Mouse (Mus musculus) intestine, embryonic 15.5 days (tissue): ENCODE results near the gene Slc39a5. TPM values are rescaled to one million over a fixed set of nuclear protein-coding genes. Genes with fewer than 3 reads are reported as not detected.

Source experiments
- ATAC-seq: fragments of 200-750 bp; cut with Nextera tagmentation; 2 replicates; pipeline ENCODE4 v1.8.0; 2017; ENCODE audit warnings: moderate TSS enrichment, moderate library complexity
- H3K27ac ChIP-seq: fragments of 300-500 bp; sonication (generic); 2 replicates; pipeline ENCODE4 v1.5.1; 2015; ENCODE audit warnings: mild to moderate bottlenecking, inconsistent platforms
- H3K27me3 ChIP-seq: fragments of 300-500 bp; sonication (generic); replicated peaks from 2 replicates; pipeline ENCODE4 v1.6.1; 2015; ENCODE audit warnings: inconsistent platforms
- H3K36me3 ChIP-seq: fragments of 300-500 bp; sonication (generic); 2 replicates; pipeline ENCODE4 v1.6.1; 2015; ENCODE audit warnings: inconsistent platforms
- H3K4me1 ChIP-seq: fragments of 300-500 bp; sonication (generic); replicated peaks from 2 replicates; pipeline ENCODE4 v1.6.1; 2015; ENCODE audit warnings: inconsistent platforms
- H3K4me2 ChIP-seq: fragments of 300-500 bp; sonication (generic); replicated peaks from 2 replicates; pipeline ENCODE4 v1.6.1; 2015; ENCODE audit warnings: mild to moderate bottlenecking, inconsistent platforms
- H3K4me3 ChIP-seq: fragments of 300-500 bp; sonication (generic); replicated peaks from 2 replicates; pipeline ENCODE4 v1.5.1; 2015; ENCODE audit warnings: inconsistent platforms
- H3K9ac ChIP-seq: fragments of 300-500 bp; sonication (generic); 2 replicates; pipeline ENCODE4 v1.6.1; 2015; ENCODE audit warnings: inconsistent platforms
- H3K9me3 ChIP-seq: fragments of 300-500 bp; sonication (generic); 2 replicates; pipeline ENCODE4 v1.6.1; 2016; ENCODE audit warnings: inconsistent platforms
- WGBS: fragments of 180-500 bp; shearing (Covaris S2); methylation state at CpG from one replicate; pipeline ENCODE4 v1.1.7; 2015; 5-methylcytosine and 5-hydroxymethylcytosine counted together
- polyA plus RNA-seq: library from polyadenylated mRNA; unstranded; fragments of >200 nt; fragmentation: Nextera tagmentation; extraction: Ambion mirVana; gene quantifications from 2 replicates; pipeline ENCODE4 v1.2.1, GENCODE M21; 2015

The Slc39a5 gene
- polyA plus RNA-seq, 1 experiment from 2014 or later: 114 TPM

GRCm38 (mm10) chr10:128429454-128429853 is 28.4 kb upstream of the Slc39a5 start:
- Histone ChIP-seq H3K9ac (no peak overlapping the region), H3K9me3 (no peaks in the 10 kb centered on the region), H3K4me3 (no peak overlapping the region), H3K4me2 (no peak overlapping the region), H3K27ac (no peak overlapping the region), H3K4me1 (no peaks in the 10 kb centered on the region), H3K36me3 (peaks cover 21% of the 10 kb centered on the region), H3K27me3 (no peaks in the 10 kb centered on the region)
- no peak for ATAC-seq
- WGBS: 79% methylated on average over 4 of the region's 4 CpGs

DNA sequence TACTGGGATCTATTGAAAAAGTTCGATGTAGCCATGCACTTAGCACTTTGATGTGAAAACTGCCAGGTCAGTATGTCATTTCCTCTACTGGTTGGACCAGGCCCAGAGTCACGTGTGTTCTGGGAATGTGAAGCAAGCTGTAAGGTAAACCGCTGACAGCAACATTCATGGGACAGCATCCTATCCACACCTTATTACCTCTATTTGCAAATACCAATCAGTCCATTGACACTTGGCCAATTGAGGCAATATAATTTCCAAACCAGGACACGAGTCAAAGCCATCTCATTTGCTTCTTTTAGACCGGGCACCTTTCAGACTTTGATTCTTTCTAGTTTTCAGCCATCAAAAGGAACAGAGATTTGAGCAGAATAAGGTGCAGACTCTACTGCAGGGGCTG is 28.0 kb upstream of the Slc39a5 start:
- ATAC-seq: no peak
- WGBS: 89% methylated on average over 5 of the region's 5 CpGs

DNA sequence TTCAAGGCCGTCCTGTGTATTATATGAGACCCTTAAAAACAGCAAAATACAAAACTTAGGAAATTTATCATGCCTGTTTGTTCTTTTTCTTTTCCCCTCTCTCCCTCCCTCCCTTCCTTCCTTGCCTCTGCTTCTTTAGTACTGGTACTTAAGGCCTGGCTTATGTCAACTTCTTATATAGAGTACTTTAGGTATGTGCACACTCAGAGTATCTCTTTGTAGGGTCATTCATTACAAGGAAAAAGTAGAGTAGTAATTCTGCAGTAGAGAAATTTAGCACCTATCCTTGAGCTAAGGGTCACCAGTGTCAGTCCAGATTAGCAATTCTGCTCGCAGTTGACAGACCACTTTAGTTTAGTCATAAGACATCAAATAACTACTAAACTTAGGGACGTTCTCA is 24.2 kb upstream of the Slc39a5 start:
- no peak for ATAC-seq
- 73% methylated on average over 3 of the region's 3 CpGs for WGBS

More for the DNA sequence above, 28.0 kb upstream of the Slc39a5 start:
- H3K9me3 ChIP-seq: no peaks in the 10 kb centered on the region
- no peaks in the 10 kb centered on the region for H3K4me1 ChIP-seq
- H3K27ac ChIP-seq: no peak overlapping the region
- H3K27me3 ChIP-seq: no peaks in the 10 kb centered on the region
- peaks cover 21% of the 10 kb centered on the region for H3K36me3 ChIP-seq
- H3K4me3 ChIP-seq: no peak overlapping the region
- no peak overlapping the region for H3K9ac ChIP-seq
- H3K4me2 ChIP-seq: no peak overlapping the region

DNA sequence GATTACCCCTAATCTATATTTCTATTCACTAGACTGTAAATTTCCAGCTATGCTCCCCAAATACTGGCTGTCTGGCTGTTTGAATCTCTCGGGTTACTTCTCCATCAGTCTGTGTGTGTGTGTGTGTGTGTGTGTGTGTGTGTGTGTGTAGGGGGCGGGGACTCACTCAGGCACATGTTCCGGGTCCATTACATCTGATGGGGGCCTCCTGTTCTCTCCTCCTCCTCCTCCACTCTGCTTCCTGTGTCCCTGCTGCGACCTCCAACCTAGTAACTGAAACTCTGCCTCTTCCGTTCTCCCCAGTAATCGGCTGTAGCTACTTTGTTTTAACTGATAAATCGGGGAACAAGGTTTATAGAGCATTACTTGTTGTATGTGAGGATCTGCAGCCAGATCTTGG is 23.6 kb upstream of the Slc39a5 start:
- peak; percentile 59; the same call in 1 of the 2 replicates for ATAC-seq
- 34% methylated on average over 7 of the region's 7 CpGs for WGBS

More for the DNA sequence above, 24.2 kb upstream of the Slc39a5 start:
- no peak overlapping the region for H3K4me3 ChIP-seq
- no peak overlapping the region for H3K9ac ChIP-seq
- no peaks in the 10 kb centered on the region for H3K9me3 ChIP-seq
- H3K36me3 ChIP-seq: peaks cover 26% of the 10 kb centered on the region
- no peaks in the 10 kb centered on the region for H3K4me1 ChIP-seq
- H3K4me2 ChIP-seq: no peak overlapping the region
- no peak overlapping the region for H3K27ac ChIP-seq
- H3K27me3 ChIP-seq: no peaks in the 10 kb centered on the region

GRCm38 (mm10) chr10:128422426-128422825 is 21.4 kb upstream of the Slc39a5 start:
- H3K27me3 ChIP-seq: no peaks in the 10 kb centered on the region
- no peak overlapping the region for H3K4me3 ChIP-seq
- no peak overlapping the region for H3K9ac ChIP-seq
- no peak overlapping the region for H3K4me2 ChIP-seq
- H3K9me3 ChIP-seq: no peaks in the 10 kb centered on the region
- no peak for ATAC-seq
- H3K36me3 ChIP-seq: peaks cover 18% of the 10 kb centered on the region
- no peaks in the 10 kb centered on the region for H3K4me1 ChIP-seq
- 70% methylated on average over 5 of the region's 5 CpGs for WGBS
- no peak overlapping the region for H3K27ac ChIP-seq

More for the DNA sequence above, 23.6 kb upstream of the Slc39a5 start:
- no peak overlapping the region for H3K4me3 ChIP-seq
- no peak overlapping the region for H3K9ac ChIP-seq
- H3K4me2 ChIP-seq: no peak overlapping the region
- peaks cover 20% of the 10 kb centered on the region for H3K36me3 ChIP-seq
- no peak overlapping the region for H3K27ac ChIP-seq
- H3K27me3 ChIP-seq: no peaks in the 10 kb centered on the region
- H3K4me1 ChIP-seq: no peaks in the 10 kb centered on the region
- H3K9me3 ChIP-seq: no peaks in the 10 kb centered on the region

DNA sequence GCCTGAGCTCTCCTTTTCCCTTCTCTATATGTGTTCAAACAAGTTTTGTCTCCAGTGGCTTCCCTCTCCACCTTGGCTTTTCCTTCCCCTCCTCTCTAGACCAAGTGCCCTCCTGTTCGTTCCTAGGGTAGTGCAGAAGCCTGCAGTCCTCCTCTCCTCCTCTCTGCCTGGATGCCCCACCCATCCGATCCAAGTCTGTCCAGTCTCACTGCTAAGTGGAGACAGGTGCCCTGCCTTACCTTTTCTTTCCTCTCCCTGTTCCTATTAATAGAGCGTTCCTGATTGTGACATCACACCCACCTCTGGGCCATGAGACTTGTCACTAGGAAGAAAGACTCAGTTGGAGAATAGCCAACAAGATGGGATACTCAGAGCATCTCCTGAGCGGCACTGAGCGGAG is 13.8 kb upstream of the Slc39a5 start:
- ATAC-seq: peak; percentile 35
- Histone ChIP-seq H3K27ac (peak overlapping the region; percentile 80), H3K4me3 (no peak overlapping the region), H3K9ac (no peak overlapping the region), H3K27me3 (no peaks in the 10 kb centered on the region), H3K36me3 (peaks cover 21% of the 10 kb centered on the region), H3K4me1 (peaks cover 31% of the 10 kb centered on the region), H3K4me2 (peak overlapping the region; percentile 93; the same call in 1 of the 2 replicates), H3K9me3 (no peaks in the 10 kb centered on the region)
- whole genome bisulfite sequencing: 78% methylated on average over 5 of the region's 5 CpGs

DNA sequence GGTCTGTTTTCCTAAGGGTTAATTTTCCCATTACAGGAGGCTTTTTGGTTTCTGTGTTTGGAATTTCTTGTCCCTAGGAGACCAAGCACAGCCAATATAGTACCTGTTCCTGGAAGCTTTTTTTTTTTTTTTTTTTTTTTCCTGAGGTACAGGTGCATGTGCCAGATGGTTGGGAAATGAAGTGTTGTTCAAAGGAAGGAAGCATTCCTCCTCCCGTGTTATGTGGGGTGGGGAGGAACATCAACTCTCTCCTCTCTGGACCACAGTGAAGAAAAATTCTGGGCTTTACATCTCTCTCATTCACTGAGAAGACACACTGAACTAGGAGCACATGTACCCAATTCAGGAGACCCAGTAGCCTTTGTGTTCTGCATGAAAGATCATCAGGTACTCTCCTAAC is 12.0 kb upstream of the Slc39a5 start:
- Histone ChIP-seq H3K4me2 (peak overlapping the region; percentile 93), H3K27me3 (no peaks in the 10 kb centered on the region), H3K9ac (peak overlapping the region; percentile 14; the same call in 1 of the 2 replicates), H3K4me3 (peak overlapping the region; percentile 96; the same call in 1 of the 2 replicates), H3K27ac (peak overlapping the region; percentile 51; the same call in 1 of the 2 replicates), H3K36me3 (peaks cover 13% of the 10 kb centered on the region), H3K9me3 (no peaks in the 10 kb centered on the region), H3K4me1 (peaks cover 38% of the 10 kb centered on the region)
- 58% methylated on average over 1 of the region's 1 CpGs for WGBS
- no peak for ATAC-seq

GRCm38 (mm10) chr10:128412558-128412957 is 11.5 kb upstream of the Slc39a5 start:
- Histone ChIP-seq H3K9ac (peak overlapping the region; percentile 14; the same call in 1 of the 2 replicates), H3K4me2 (peak overlapping the region; percentile 93), H3K4me1 (peaks cover 38% of the 10 kb centered on the region), H3K27ac (peak overlapping the region; percentile 98), H3K4me3 (peak overlapping the region; percentile 96), H3K27me3 (no peaks in the 10 kb centered on the region), H3K9me3 (no peaks in the 10 kb centered on the region), H3K36me3 (peaks cover 13% of the 10 kb centered on the region)
- WGBS: 30% methylated on average over 1 of the region's 1 CpGs
- no peak for ATAC-seq

GRCm38 (mm10) chr10:128412055-128412381 is 11.0 kb upstream of the Slc39a5 start:
- Histone ChIP-seq H3K4me1 (peaks cover 38% of the 10 kb centered on the region), H3K9ac (peak overlapping the region; percentile 84), H3K27me3 (no peaks in the 10 kb centered on the region), H3K36me3 (peaks cover 13% of the 10 kb centered on the region), H3K9me3 (no peaks in the 10 kb centered on the region), H3K4me3 (peak overlapping the region; percentile 96), H3K27ac (peak overlapping the region; percentile 98), H3K4me2 (peak overlapping the region; percentile 93)
- no peak for ATAC-seq
- WGBS: 0% methylated on average over 14 of the region's 14 CpGs

GRCm38 (mm10) chr10:128411211-128412054 is 10.4 kb upstream of the Slc39a5 start, which contains the start of the genes Nabp2 and Rnf41:
Gene Nabp2, minus strand, starts transcription at chr10:128411492.
Gene Rnf41, plus strand, starts transcription at chr10:128411657.
- H3K4me3 ChIP-seq: peak within 1 kb of the TSS; percentile 96
- peak within 1 kb of the TSS; percentile 84 for H3K9ac ChIP-seq
- H3K27ac ChIP-seq: peak within 1 kb of the TSS; percentile 98
- H3K36me3 ChIP-seq: peaks cover 8% of the 10 kb centered on the region
- ATAC-seq: peak; percentile 89
- peak within 1 kb of the TSS; percentile 93 for H3K4me2 ChIP-seq
- no peaks in the 10 kb centered on the region for H3K9me3 ChIP-seq
- WGBS: under 1% methylated on average over 50 of the region's 50 CpGs
- peaks cover 38% of the 10 kb centered on the region for H3K4me1 ChIP-seq
- H3K27me3 ChIP-seq: no peaks in the 10 kb centered on the region

DNA sequence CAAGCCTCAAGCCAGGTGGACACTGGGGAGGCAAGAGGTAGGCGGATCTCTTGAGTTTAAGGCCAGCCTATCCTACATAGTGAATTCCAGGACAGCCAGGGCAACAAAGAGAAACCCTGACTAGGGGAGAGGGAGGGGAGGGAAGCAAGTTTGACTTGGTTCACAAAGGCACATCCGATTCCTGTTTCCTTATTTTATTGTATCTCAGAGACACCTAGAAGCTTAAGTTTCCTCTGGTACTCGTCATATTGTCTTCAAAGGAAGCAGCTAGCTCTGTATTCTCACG is 9.5 kb upstream of the Slc39a5 start:
- H3K4me3 ChIP-seq: peak overlapping the region; percentile 96
- WGBS: 15% methylated on average over 4 of the region's 4 CpGs
- H3K36me3 ChIP-seq: peaks cover 10% of the 10 kb centered on the region
- peak overlapping the region; percentile 98 for H3K27ac ChIP-seq
- H3K9ac ChIP-seq: peak overlapping the region; percentile 75; the same call in 1 of the 2 replicates
- H3K9me3 ChIP-seq: no peaks in the 10 kb centered on the region
- H3K27me3 ChIP-seq: no peaks in the 10 kb centered on the region
- ATAC-seq: no peak
- peak overlapping the region; percentile 93 for H3K4me2 ChIP-seq
- H3K4me1 ChIP-seq: peaks cover 38% of the 10 kb centered on the region

DNA sequence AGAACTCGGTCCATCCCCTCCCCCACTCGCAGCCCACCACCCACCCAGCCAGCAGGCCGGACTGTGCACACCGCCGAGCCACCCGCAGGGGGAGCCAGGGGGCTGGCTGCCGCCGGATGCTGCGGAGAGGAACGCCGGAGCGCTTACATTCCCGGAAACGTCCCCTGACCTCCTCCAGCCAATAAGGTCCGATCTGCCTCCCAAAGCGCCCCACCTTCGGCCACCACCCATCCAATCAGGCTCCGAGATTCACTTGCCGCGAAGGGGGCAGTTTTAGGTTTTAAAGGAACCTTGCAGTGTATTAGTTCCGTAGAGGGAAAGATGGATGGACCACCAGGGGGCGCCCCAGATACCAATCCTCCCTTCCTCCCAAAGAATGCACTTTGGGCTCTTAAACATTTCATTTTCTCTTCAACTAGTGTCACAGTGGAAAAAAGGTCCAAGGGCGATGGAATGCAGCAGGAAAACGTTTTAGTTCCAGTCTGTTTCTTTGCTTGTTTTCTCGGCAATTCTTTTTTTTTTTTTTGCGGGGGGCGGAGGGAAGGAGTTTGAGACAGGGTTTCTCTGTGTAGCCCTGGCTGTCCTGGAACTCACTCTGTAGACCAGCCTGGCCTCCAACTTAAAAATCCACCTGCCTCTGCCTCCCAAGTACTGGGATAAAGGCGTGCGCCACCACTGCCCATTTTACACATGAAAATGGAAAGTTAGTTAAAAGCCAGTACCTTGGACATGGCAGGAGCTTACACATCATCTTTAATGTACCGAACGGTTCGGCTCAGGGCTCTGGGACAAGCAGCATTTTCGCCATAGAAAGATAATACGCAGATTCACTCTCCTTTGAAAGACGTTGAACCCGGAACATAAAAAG is 8.9 kb upstream of the Slc39a5 start:
- Histone ChIP-seq H3K4me2 (peak overlapping the region; percentile 93), H3K36me3 (peaks cover 9% of the 10 kb centered on the region), H3K4me3 (peak overlapping the region; percentile 96), H3K9me3 (no peaks in the 10 kb centered on the region), H3K27me3 (no peaks in the 10 kb centered on the region), H3K9ac (peak overlapping the region; percentile 64), H3K4me1 (peaks cover 36% of the 10 kb centered on the region), H3K27ac (peak overlapping the region; percentile 98)
- ATAC-seq: peak; percentile 87
- WGBS: 5% methylated on average over 36 of the region's 36 CpGs
